Mouse (Mus musculus) hindbrain, embryonic 10.5 days (tissue): ENCODE measurements at regions not wholly inside any gene's neighbourhood (a gene's known extent, or its start where the extent isn't known, plus 50 kb on each side); places are given as distances from the start of the nearest gene placed in this dataset.

Experiments used
- DNase-seq: peaks from one replicate; pipeline ENCODE4 v3.0.0-alpha.2; 2017; ENCODE audit warnings: low spot score
- H3K27ac ChIP-seq: fragments of 300-500 bp; sonication (generic); 2 replicates; pipeline ENCODE4 v1.5.1; 2016; ENCODE audit warnings: mild to moderate bottlenecking, moderate library complexity
- H3K27me3 ChIP-seq: fragments of 300-500 bp; sonication (generic); 2 replicates; pipeline ENCODE4 v1.6.1; 2016; ENCODE audit warnings: mild to moderate bottlenecking; ENCODE audit not compliant: poor library complexity, insufficient read depth, severe bottlenecking
- H3K36me3 ChIP-seq: fragments of 300-500 bp; sonication (generic); 2 replicates; pipeline ENCODE4 v1.6.1; 2016; ENCODE audit warnings: mild to moderate bottlenecking, moderate library complexity
- H3K4me1 ChIP-seq: fragments of 300-500 bp; sonication (generic); replicated peaks from 2 replicates; pipeline ENCODE4 v1.6.1; 2016; ENCODE audit warnings: mild to moderate bottlenecking
- H3K4me3 ChIP-seq: fragments of 300-500 bp; sonication (generic); 2 replicates; pipeline ENCODE4 v1.5.1; 2016; ENCODE audit warnings: mild to moderate bottlenecking, moderate library complexity
- H3K9me3 ChIP-seq: fragments of 300-500 bp; sonication (generic); 2 replicates; pipeline ENCODE4 v1.6.1; 2016; ENCODE audit warnings: mild to moderate bottlenecking, moderate library complexity
- WGBS: fragments of 180-500 bp; shearing (Covaris S2); methylation state at CpG from one replicate; pipeline ENCODE4 v1.1.7; 2016; 5-methylcytosine and 5-hydroxymethylcytosine counted together

DNA sequence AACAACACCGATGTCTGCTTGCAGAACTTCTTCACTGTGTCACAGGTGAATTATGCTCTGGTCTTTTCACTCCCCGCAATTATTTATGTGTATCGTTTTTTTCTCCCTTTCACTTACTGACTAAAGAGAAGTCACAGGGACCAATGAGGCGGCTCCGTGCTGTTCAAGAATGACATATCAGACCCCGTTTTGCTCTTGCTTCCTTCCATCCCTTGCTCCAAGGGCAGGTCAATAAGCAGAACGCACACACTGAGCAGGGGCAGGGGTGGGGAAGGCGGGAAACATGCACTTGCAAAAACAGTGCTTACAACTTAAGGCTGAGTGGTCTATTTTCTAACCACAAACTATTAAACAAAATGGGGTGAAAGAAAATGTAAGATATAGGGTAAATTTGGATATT lies 3523.4 kb upstream of the Gm7489 start:
- Histone ChIP-seq H3K36me3 (no peaks in the 10 kb centered on the region), H3K4me1 (no peaks in the 10 kb centered on the region), H3K4me3 (no peak overlapping the region), H3K9me3 (no peaks in the 10 kb centered on the region), H3K27me3 (no peaks in the 10 kb centered on the region), H3K27ac (no peak overlapping the region)
- no peak for DNase-seq
- 87% methylated on average over 8 of the region's 8 CpGs for WGBS

DNA sequence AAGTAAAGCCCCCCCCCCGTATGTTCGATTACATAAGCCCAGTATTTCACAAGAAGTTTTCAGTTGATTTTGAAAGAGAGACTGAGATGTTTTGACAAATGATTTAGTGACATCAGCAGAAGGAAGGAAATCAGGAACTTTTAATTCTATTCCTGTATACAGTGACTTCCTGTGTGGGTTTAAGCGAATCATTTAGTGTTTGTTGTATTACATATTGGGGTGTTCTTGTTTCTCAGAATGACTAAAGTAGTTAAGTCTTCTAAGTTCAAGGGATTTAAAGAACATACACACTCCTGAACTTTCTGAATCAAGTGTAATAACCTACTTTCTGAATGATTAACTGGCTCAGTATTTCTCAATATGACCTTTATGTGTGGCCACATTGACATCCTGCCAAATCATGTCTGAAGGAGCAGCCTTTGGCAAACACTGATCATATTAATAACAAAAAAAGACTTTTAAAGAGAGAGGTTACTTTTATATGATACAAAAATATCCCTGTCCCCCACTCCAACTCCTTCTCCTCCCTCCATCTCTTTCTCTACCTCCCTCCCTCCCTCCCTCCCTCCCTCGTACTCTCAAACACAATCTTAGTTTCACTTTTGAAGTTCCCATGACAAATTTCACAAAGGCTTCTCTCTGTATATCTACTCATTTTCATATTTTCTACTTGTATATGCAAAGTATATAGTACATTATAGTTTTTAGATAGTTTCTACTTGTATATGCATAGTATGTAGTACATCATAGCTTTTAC lies 3522.8 kb upstream of the Gm7489 start:
- DNase-seq, result no peak
- no peaks in the 10 kb centered on the region for H3K9me3 ChIP-seq
- H3K4me1 ChIP-seq, result no peaks in the 10 kb centered on the region
- no peak overlapping the region for H3K27ac ChIP-seq
- H3K27me3 ChIP-seq, result no peaks in the 10 kb centered on the region
- 84% methylated on average over 4 of the region's 4 CpGs for WGBS
- H3K4me3 ChIP-seq, result no peak overlapping the region
- H3K36me3 ChIP-seq, result no peaks in the 10 kb centered on the region

DNA sequence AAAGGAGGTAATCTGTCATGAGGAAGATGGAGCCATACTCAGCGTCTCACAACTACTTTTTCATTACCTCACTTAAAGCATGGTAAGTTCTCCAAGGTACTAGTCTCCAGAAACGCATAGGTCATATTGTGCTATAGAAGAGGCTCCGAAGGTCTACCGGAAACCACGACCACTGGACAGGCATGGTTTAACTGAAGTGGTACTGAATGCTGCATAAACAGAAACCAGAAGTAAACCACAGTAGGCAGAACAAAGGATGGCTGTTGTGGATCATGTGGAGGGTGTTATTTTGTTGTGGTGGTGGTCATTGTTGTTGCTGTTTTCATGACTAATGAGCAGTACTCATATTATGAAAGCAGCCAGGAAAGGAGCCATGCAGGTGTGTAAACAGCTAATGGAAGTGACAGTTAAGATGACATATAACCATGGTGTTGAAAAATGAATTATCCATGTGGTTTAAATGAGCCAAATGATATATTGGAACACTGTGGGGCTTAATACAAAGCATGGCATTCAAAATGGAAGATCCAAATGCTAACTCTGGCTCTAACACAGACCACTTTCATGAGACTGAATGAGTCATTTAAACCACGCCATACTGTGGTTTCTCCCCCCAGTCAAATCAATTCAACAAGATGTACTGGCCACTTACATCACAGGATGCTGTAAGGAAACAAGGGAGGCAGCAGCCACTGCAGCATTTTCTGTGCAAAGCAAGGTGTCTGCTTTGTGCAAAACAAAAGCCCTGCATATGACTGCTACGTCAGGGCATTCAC lies 3484.5 kb upstream of the Gm7489 start:
- Histone ChIP-seq H3K9me3 (no peaks in the 10 kb centered on the region), H3K4me1 (no peaks in the 10 kb centered on the region), H3K36me3 (no peaks in the 10 kb centered on the region), H3K27ac (no peak overlapping the region), H3K4me3 (no peak overlapping the region), H3K27me3 (no peaks in the 10 kb centered on the region)
- 88% methylated on average over 7 of the region's 7 CpGs for WGBS
- no peak for DNase-seq

DNA sequence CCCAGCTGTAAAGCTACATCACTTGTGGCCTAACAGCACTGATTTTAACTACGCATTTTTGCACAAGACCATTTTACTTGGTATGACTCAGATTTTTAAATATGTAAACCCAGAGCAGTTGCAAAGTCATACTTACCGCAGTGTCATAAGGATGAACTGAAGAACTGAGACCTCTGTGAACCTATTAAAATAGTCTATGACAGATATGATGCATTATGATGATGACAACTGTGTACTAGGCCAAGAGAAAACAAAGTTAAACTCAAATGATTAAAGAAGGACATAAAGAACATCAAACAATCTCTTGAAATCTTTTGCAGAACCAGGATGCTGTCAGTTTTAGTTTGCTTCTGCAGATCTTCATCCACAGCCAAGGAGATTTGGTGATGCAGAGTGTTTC lies 3483.3 kb upstream of the Gm7489 start:
- Histone ChIP-seq H3K27me3 (no peaks in the 10 kb centered on the region), H3K4me1 (no peaks in the 10 kb centered on the region), H3K4me3 (no peak overlapping the region), H3K27ac (no peak overlapping the region), H3K9me3 (no peaks in the 10 kb centered on the region), H3K36me3 (no peaks in the 10 kb centered on the region)
- no peak for DNase-seq
- 92% methylated on average over 2 of the region's 2 CpGs for WGBS

DNA sequence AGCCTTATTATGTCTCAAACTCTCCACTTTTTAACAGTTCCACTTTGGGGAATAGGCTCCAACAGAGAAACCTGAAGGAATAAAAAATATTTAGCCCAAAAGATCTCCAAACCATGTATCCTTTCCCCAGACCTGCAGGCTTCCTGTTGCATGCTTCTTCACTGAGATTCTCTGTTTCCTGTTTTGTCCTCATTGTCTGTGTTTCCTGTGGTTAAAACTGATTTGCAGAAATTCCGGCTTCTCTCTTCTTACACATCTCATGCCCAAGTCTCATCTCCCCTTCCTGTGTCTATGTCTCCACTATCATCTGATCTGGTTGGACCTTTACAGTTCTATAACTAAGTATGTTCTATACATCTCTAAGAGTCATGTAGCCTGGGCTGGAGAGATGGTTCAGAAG lies 3482.2 kb upstream of the Gm7489 start:
- Histone ChIP-seq H3K36me3 (no peaks in the 10 kb centered on the region), H3K4me3 (no peak overlapping the region), H3K27ac (no peak overlapping the region), H3K9me3 (no peaks in the 10 kb centered on the region), H3K27me3 (no peaks in the 10 kb centered on the region), H3K4me1 (no peaks in the 10 kb centered on the region)
- no peak for DNase-seq
- WGBS, result 85% methylated on average over 1 of the region's 1 CpGs

DNA sequence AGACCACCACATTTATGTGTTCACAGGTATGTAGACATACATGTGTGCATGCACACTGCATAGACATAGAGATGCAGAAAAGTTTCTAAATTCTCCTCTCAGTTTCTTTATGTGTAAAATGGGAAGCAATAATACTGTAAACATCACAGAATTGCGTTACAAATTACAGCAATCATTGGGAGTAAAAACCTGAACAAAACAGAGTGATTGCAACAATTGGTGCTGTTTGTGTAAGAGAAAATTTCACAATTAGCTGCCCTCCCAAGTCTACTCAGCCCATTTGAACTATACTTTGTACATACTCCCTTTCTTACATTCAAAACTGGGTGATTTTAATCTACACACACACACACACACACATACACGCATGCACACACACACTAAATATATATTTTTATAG lies 3480.8 kb upstream of the Gm7489 start:
- Histone ChIP-seq H3K4me1 (no peaks in the 10 kb centered on the region), H3K9me3 (no peaks in the 10 kb centered on the region), H3K4me3 (no peak overlapping the region), H3K27ac (no peak overlapping the region), H3K27me3 (no peaks in the 10 kb centered on the region), H3K36me3 (no peaks in the 10 kb centered on the region)
- WGBS, result 89% methylated on average over 2 of the region's 2 CpGs
- DNase-seq, result no peak

DNA sequence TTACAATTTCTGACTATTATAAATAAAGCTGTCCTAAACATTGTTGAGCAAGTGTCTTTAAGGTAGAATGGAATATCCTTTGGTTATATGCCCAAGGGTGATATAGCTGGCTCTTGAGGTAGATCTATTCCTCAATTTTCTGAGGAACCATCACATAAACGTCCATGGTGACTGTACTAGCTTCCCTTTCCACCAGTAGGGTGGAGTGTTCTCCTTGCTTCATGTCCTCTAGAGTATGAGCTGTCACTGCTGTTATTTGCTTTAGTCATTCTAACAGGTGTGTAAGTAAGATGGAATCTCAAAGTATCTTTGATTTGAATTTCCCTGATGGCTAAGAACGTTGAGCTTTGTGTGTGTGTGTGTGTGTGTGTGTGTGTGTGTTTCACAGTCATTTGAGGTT lies 3475.7 kb upstream of the Gm7489 start:
- Histone ChIP-seq H3K27me3 (no peaks in the 10 kb centered on the region), H3K4me1 (no peaks in the 10 kb centered on the region), H3K36me3 (no peaks in the 10 kb centered on the region), H3K4me3 (no peak overlapping the region), H3K27ac (no peak overlapping the region), H3K9me3 (peaks cover 11% of the 10 kb centered on the region)
- no peak for DNase-seq
- WGBS, result 71% methylated on average over 2 of the region's 2 CpGs

DNA sequence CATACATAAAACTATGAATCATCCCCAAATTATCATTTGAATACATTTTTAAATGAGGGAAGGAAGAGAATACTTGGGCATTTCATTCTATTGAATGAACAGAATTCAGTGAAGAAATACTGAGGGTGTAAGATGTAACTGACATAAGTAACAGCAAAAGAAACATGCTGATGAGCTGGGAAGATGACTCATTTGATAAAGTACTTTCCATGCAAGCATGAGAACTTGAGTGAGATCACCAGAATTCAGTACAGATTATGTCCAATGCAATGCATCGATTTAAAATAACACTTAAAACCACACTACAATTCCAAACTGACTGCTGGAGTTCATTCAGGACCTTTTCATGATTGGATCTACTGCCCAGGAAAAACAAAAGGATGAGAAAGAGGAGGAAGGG lies 3467.1 kb upstream of the Gm7489 start:
- Histone ChIP-seq H3K9me3 (no peaks in the 10 kb centered on the region), H3K27ac (no peak overlapping the region), H3K36me3 (no peaks in the 10 kb centered on the region), H3K4me1 (no peaks in the 10 kb centered on the region), H3K4me3 (no peak overlapping the region), H3K27me3 (no peaks in the 10 kb centered on the region)
- no peak for DNase-seq
- 92% methylated on average over 1 of the region's 1 CpGs for WGBS

DNA sequence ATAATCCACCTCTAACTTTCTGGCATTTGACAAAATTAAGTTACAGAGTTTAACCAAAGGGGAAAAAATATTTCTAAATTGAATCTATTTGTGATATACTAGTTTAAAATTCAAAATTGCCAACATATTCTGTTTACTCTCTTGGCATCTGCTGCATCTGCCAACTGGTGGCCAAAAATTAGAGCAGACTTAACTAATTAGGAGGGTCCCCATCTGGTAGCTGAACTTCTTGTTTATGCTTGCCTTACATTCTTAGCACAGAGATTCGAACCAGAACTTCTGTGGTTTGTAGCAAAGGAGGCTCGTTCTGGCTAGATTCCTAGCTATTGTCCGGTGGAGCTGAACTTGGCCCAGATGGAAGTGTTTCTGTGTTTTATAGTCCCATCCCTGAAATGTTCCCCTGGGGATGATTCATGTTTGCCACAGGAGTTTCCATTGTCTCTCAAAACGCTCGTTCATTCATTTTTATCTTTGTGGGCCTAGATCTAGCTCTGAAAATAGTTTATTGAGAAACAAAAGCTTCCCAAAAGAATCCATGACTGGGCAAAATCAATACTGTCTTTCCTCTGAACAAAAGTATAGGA lies 3461.5 kb upstream of the Gm7489 start:
- Histone ChIP-seq H3K27me3 (no peaks in the 10 kb centered on the region), H3K27ac (no peak overlapping the region), H3K9me3 (no peaks in the 10 kb centered on the region), H3K36me3 (no peaks in the 10 kb centered on the region), H3K4me1 (no peaks in the 10 kb centered on the region), H3K4me3 (no peak overlapping the region)
- 84% methylated on average over 5 of the region's 5 CpGs for WGBS
- DNase-seq, result no peak

DNA sequence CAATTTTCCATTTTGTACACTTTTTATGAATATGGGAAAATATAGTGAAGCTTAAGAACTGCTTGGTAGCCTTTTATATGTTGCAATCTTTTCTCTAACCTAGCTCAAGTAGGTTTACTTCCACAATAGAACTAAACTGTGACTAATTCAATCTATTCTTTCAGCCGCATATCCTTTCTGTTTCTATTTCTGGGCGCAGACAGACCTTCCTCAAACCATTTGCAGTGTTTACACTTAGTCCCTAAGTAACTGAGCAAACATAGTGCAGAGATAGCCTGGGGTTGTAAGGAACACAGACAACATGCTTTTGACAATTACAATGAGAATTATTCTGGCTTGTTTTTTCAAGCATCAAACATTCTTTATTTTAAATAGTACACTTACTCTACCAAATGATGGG lies 3435.1 kb upstream of the Gm7489 start:
- H3K36me3 ChIP-seq, result no peaks in the 10 kb centered on the region
- H3K27me3 ChIP-seq, result no peaks in the 10 kb centered on the region
- H3K4me1 ChIP-seq, result no peaks in the 10 kb centered on the region
- 57% methylated on average over 2 of the region's 2 CpGs for WGBS
- no peaks in the 10 kb centered on the region for H3K9me3 ChIP-seq
- H3K4me3 ChIP-seq, result no peak overlapping the region
- H3K27ac ChIP-seq, result no peak overlapping the region
- no peak for DNase-seq

DNA sequence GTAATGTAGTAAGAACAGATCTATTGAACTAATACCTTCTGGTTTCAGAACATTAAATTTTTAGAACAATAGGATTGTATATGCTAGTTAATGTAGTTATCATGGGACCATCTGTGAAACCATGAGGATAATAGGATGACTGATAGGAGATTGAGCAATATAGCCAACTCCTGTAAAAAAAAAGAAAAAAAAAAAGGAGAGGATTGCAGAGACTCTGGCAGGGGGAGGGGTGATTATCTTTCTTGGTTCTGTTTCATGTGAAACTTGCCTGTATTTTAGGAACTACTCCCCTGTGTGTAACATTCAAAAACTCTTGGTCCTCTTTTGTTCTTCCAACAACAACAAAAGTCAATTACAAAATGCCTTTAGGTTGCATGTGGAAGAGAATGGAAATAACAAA lies 3412.1 kb upstream of the Gm7489 start:
- Histone ChIP-seq H3K27ac (no peak overlapping the region), H3K4me1 (no peaks in the 10 kb centered on the region), H3K9me3 (no peaks in the 10 kb centered on the region), H3K36me3 (no peaks in the 10 kb centered on the region), H3K27me3 (no peaks in the 10 kb centered on the region), H3K4me3 (no peak overlapping the region)
- no peak for DNase-seq

DNA sequence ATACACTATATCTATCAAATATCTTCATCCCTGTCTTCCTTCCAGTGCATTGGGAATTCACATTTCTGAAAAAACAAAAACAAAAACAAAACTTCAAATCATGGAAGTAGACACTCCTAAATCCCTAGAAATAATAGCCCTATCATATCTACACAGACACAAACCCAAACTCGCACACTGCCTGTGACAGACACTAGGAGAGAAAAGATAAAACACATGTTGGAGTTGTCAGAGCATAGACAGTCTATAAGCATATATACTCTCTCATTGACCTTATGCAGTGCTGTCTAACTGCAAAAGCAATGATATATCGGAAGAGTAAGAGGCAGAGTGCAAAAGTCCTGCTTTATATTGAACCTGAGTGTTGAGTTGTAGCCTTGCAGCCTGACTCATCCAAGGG lies 3386.0 kb upstream of the Gm7489 start:
- H3K4me3 ChIP-seq, result no peak overlapping the region
- H3K9me3 ChIP-seq, result no peaks in the 10 kb centered on the region
- H3K36me3 ChIP-seq, result no peaks in the 10 kb centered on the region
- H3K4me1 ChIP-seq, result no peaks in the 10 kb centered on the region
- 93% methylated on average over 2 of the region's 2 CpGs for WGBS
- no peak overlapping the region for H3K27ac ChIP-seq
- no peak for DNase-seq
- H3K27me3 ChIP-seq, result no peaks in the 10 kb centered on the region

DNA sequence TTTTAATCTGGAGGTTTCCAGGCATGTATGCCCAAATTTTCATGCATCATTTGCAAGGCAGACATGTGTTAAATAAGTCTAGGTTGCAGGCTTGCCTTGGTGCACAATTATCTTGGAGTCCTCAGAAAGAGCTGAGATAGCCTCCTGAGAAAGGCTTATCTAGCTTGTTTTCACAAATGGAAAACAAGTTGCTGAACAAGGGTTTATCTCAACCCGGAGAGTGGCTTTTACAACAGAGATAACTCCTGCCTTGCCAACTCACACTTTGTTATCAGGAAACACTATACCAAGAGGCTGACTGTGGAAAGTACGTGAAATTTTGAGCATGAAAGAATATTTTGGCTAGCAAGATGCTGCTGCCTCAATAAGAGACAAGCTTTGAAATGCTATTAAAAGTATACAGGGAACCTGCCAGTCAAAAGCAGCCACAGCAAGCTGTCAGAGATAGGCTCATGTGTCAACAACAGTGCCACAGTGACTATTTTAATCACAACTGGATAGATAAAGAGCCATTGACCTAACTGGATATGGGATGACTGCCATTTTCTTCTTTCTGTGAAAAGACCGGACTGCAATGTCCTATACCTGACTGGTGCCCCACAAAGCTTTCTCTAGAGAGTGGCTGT lies 3376.6 kb upstream of the Gm7489 start:
- Histone ChIP-seq H3K4me3 (no peak overlapping the region), H3K27me3 (no peaks in the 10 kb centered on the region), H3K9me3 (no peaks in the 10 kb centered on the region), H3K27ac (no peak overlapping the region), H3K4me1 (no peaks in the 10 kb centered on the region), H3K36me3 (no peaks in the 10 kb centered on the region)
- no peak for DNase-seq
- 89% methylated on average over 3 of the region's 3 CpGs for WGBS
